Mouse (Mus musculus): Measurements from ENCODE around the gene Ptcd3. TPM values are rescaled to one million over a fixed set of nuclear protein-coding genes. Genes with fewer than 3 reads are reported as not detected.
A peak's percentile ranks its signal among the peaks of the same experiment; 100 is the strongest.
"Not testable (repeated sequence)": the region's sequence is repeated elsewhere in the genome, so short reads cannot be mapped to it uniquely, and the experiment has no call there.

The Ptcd3 gene
- polyA plus RNA-seq, 1 experiment, result 19.4 TPM

- Histone ChIP-seq H3K27me3 (replicated peaks; ENCODE audit: control insufficient read depth, insufficient read depth, low read length) (no peaks in the 10 kb centered on the region), H3K27ac (ENCODE audit: insufficient read depth, low read depth, low read length) (no peak overlapping the region), H3K4me3 (ENCODE audit: insufficient read depth, low read depth, low read length) (no peak overlapping the region), H3K4me1 (ENCODE audit: control insufficient read depth, insufficient read depth, low read length) (no peaks in the 10 kb centered on the region), H3K36me3 (ENCODE audit: control insufficient read depth, insufficient read depth, low read length) (peaks cover 2% of the 10 kb centered on the region; the same call in 1 of the 2 replicates)
- WGBS, result 57% methylated on average over 2 of the region's 2 CpGs
- DNase-seq, result peak; percentile 35
- TF ChIP-seq CTCF (conservative IDR thresholded peaks at IDR 0.05; ENCODE audit: insufficient read depth, insufficient read length, low read depth, low read length) (no peak), POLR2A (IDR thresholded peaks at IDR 0.05; ENCODE audit: low read depth, low read length) (no peak)
Measured at GRCm38 (mm10) chr6:71935737-71936136, 27.2 kb upstream of the Ptcd3 start.

GRCm38 (mm10) chr6:71934081-71934556 lies 25.6 kb upstream of the Ptcd3 start:
- peaks cover 2% of the 10 kb centered on the region; the same call in 1 of the 2 replicates for H3K36me3 ChIP-seq (ENCODE audit: control insufficient read depth, insufficient read depth, low read length)
- H3K4me1 ChIP-seq (ENCODE audit: control insufficient read depth, insufficient read depth, low read length), result no peaks in the 10 kb centered on the region
- H3K4me3 ChIP-seq (ENCODE audit: insufficient read depth, low read depth, low read length), result no peak overlapping the region
- 0 out of 2 replicates have a peak overlapping the region, but pooled peaks have one; percentile 29 for H3K27ac ChIP-seq (ENCODE audit: insufficient read depth, low read depth, low read length)
- peak; percentile 57 for DNase-seq
- no peaks in the 10 kb centered on the region for H3K27me3 ChIP-seq (replicated peaks; ENCODE audit: control insufficient read depth, insufficient read depth, low read length)
- TF ChIP-seq POLR2A (IDR thresholded peaks at IDR 0.05; ENCODE audit: low read depth, low read length), result no peak
- TF ChIP-seq CTCF (conservative IDR thresholded peaks at IDR 0.05; ENCODE audit: insufficient read depth, insufficient read length, low read depth, low read length), result no peak
- 63% methylated on average over 2 of the region's 2 CpGs for WGBS

GRCm38 (mm10) chr6:71932347-71932746 lies 23.8 kb upstream of the Ptcd3 start:
- no peak overlapping the region for H3K4me3 ChIP-seq (ENCODE audit: insufficient read depth, low read depth, low read length)
- H3K36me3 ChIP-seq (ENCODE audit: control insufficient read depth, insufficient read depth, low read length), result peaks cover 2% of the 10 kb centered on the region; the same call in 1 of the 2 replicates
- no peak for TF ChIP-seq POLR2A (IDR thresholded peaks at IDR 0.05; ENCODE audit: low read depth, low read length)
- TF ChIP-seq CTCF (conservative IDR thresholded peaks at IDR 0.05; ENCODE audit: insufficient read depth, insufficient read length, low read depth, low read length), result no peak
- WGBS, result 69% methylated on average over 5 of the region's 5 CpGs
- H3K4me1 ChIP-seq (ENCODE audit: control insufficient read depth, insufficient read depth, low read length), result no peaks in the 10 kb centered on the region
- no peak overlapping the region for H3K27ac ChIP-seq (ENCODE audit: insufficient read depth, low read depth, low read length)
- DNase-seq, result no peak
- H3K27me3 ChIP-seq (replicated peaks; ENCODE audit: control insufficient read depth, insufficient read depth, low read length), result no peaks in the 10 kb centered on the region

- TF ChIP-seq POLR2A (IDR thresholded peaks at IDR 0.05; ENCODE audit: low read depth, low read length) (no peak), CTCF (conservative IDR thresholded peaks at IDR 0.05; ENCODE audit: insufficient read depth, insufficient read length, low read depth, low read length) (no peak)
- Histone ChIP-seq H3K4me1 (ENCODE audit: control insufficient read depth, insufficient read depth, low read length) (no peaks in the 10 kb centered on the region), H3K27ac (ENCODE audit: insufficient read depth, low read depth, low read length) (no peak overlapping the region), H3K4me3 (ENCODE audit: insufficient read depth, low read depth, low read length) (no peak overlapping the region), H3K36me3 (ENCODE audit: control insufficient read depth, insufficient read depth, low read length) (peaks cover 2% of the 10 kb centered on the region; the same call in 1 of the 2 replicates), H3K27me3 (replicated peaks; ENCODE audit: control insufficient read depth, insufficient read depth, low read length) (no peaks in the 10 kb centered on the region)
- DNase-seq, result no peak
- WGBS, result 82% methylated on average over 12 of the region's 12 CpGs
Measured at GRCm38 (mm10) chr6:71930830-71931437, 22.4 kb upstream of the Ptcd3 start.

- WGBS, result 76% methylated on average over 10 of the region's 10 CpGs
- no peaks in the 10 kb centered on the region for H3K27me3 ChIP-seq (replicated peaks; ENCODE audit: control insufficient read depth, insufficient read depth, low read length)
- H3K36me3 ChIP-seq (ENCODE audit: control insufficient read depth, insufficient read depth, low read length), result peaks cover 2% of the 10 kb centered on the region; the same call in 1 of the 2 replicates
- no peak overlapping the region for H3K4me3 ChIP-seq (ENCODE audit: insufficient read depth, low read depth, low read length)
- H3K27ac ChIP-seq (ENCODE audit: insufficient read depth, low read depth, low read length), result no peak overlapping the region
- peak; percentile 37 for DNase-seq
- TF ChIP-seq CTCF (conservative IDR thresholded peaks at IDR 0.05; ENCODE audit: insufficient read depth, insufficient read length, low read depth, low read length), result no peak
- TF ChIP-seq POLR2A (IDR thresholded peaks at IDR 0.05; ENCODE audit: low read depth, low read length), result no peak
- H3K4me1 ChIP-seq (ENCODE audit: control insufficient read depth, insufficient read depth, low read length), result no peaks in the 10 kb centered on the region
Measured at GRCm38 (mm10) chr6:71930053-71930452, 21.5 kb upstream of the Ptcd3 start.

- DNase-seq, result peak; percentile 61
- H3K4me3 ChIP-seq (ENCODE audit: insufficient read depth, low read depth, low read length), result no peak overlapping the region
- no peaks in the 10 kb centered on the region for H3K27me3 ChIP-seq (replicated peaks; ENCODE audit: control insufficient read depth, insufficient read depth, low read length)
- TF ChIP-seq CTCF (conservative IDR thresholded peaks at IDR 0.05; ENCODE audit: insufficient read depth, insufficient read length, low read depth, low read length) (peak; percentile 67), POLR2A (IDR thresholded peaks at IDR 0.05; ENCODE audit: low read depth, low read length) (no peak)
- H3K36me3 ChIP-seq (ENCODE audit: control insufficient read depth, insufficient read depth, low read length), result peaks cover under 1% of the 10 kb centered on the region; the same call in 1 of the 2 replicates
- no peak overlapping the region for H3K27ac ChIP-seq (ENCODE audit: insufficient read depth, low read depth, low read length)
- no peaks in the 10 kb centered on the region for H3K4me1 ChIP-seq (ENCODE audit: control insufficient read depth, insufficient read depth, low read length)
Measured at GRCm38 (mm10) chr6:71927911-71928310, 19.4 kb upstream of the Ptcd3 start.

- DNase-seq; H3K27ac ChIP-seq (ENCODE audit: insufficient read depth, low read depth, low read length); H3K4me3 ChIP-seq (ENCODE audit: insufficient read depth, low read depth, low read length); H3K27me3 ChIP-seq (replicated peaks; ENCODE audit: control insufficient read depth, insufficient read depth, low read length); H3K36me3 ChIP-seq (ENCODE audit: control insufficient read depth, insufficient read depth, low read length); H3K4me1 ChIP-seq (ENCODE audit: control insufficient read depth, insufficient read depth, low read length): not testable (repeated sequence)
- 83% methylated on average over 5 of the region's 5 CpGs for WGBS
Measured at GRCm38 (mm10) chr6:71925233-71925632, 16.7 kb upstream of the Ptcd3 start.
